Mouse (Mus musculus) heart, postnatal 10 days (tissue): ENCODE data around the gene Nav2. TPM values are rescaled to one million over a fixed set of nuclear protein-coding genes. Genes with fewer than 3 reads are reported as not detected.

Experiments
- DNase-seq, 2 experiments: peaks; one replicate each; pipeline ENCODE4 v3.0.0; 2021
- intact Hi-C: fragments of 180-260 bp; cut with DNase I; formaldehyde crosslinking; loops from one replicate; pipeline ENCODE4 v1.15.1; 2025
- total RNA-seq, 2 experiments: library from RNA; stranded (reverse); gene quantifications; 2 replicates each; pipeline ENCODE4 v1.2.3; 2021

Gene Nav2
- total RNA-seq, 2 experiments from 2014 or later, result 79.7 to 82.1 TPM

GRCm38 (mm10) chr7:48995171-48995570, 86.7 kb downstream of the Nav2 start:
- DNase-seq, result no peak
- intact Hi-C loops, result loop anchor here (10.0 kb wide), 1 partner anchor 60 kb away; no protein-coding TSS in a partner anchor

GRCm38 (mm10) chr7:48995701-48996100, 87.2 kb downstream of the Nav2 start:
- no peak for DNase-seq
- intact Hi-C loops, result loop anchor here (10.0 kb wide), 1 partner anchor 59 kb away; no protein-coding TSS in a partner anchor

- DNase-seq, result no peak
- intact Hi-C loops, result loop anchor here (10.0 kb wide), 1 partner anchor 58 kb away; no protein-coding TSS in a partner anchor
These were observed 88.3 kb downstream of the Nav2 start for GRCm38 (mm10) chr7:48996829-48997228.

GRCm38 (mm10) chr7:48998097-48998496, 89.6 kb downstream of the Nav2 start:
- intact Hi-C loops, result loop anchor here (10.0 kb wide), 1 partner anchor 57 kb away; no protein-coding TSS in a partner anchor
- DNase-seq, result no peak

- no peak for DNase-seq
These were observed 90.1 kb downstream of the Nav2 start for GRCm38 (mm10) chr7:48998595-48998994.

GRCm38 (mm10) chr7:49000816-49001215, 92.3 kb downstream of the Nav2 start:
- no peak for DNase-seq
- intact Hi-C loops, result no loop called here

More at GRCm38 (mm10) chr7:48998595-48998994, 90.1 kb downstream of the Nav2 start:
- intact Hi-C loops, result loop anchor here (10.0 kb wide), 1 partner anchor 56 kb away; no protein-coding TSS in a partner anchor

GRCm38 (mm10) chr7:49004402-49004801, 95.9 kb downstream of the Nav2 start:
- intact Hi-C loops, result no loop called here
- no peak for DNase-seq

GRCm38 (mm10) chr7:49006886-49007285, 98.4 kb downstream of the Nav2 start:
- DNase-seq, result no peak
- intact Hi-C loops, result no loop called here

- intact Hi-C loops, result no loop called here
- no peak for DNase-seq
These were observed 102.2 kb downstream of the Nav2 start for GRCm38 (mm10) chr7:49010739-49011138.

GRCm38 (mm10) chr7:49012027-49012426, 103.5 kb downstream of the Nav2 start:
- DNase-seq, result no peak
- intact Hi-C loops, result no loop called here

GRCm38 (mm10) chr7:49014480-49014879, 106.0 kb downstream of the Nav2 start:
- intact Hi-C loops, result no loop called here
- DNase-seq, result no peak

- DNase-seq, result no peak
- intact Hi-C loops, result no loop called here
These were observed 106.8 kb downstream of the Nav2 start for GRCm38 (mm10) chr7:49015297-49015696.

- intact Hi-C loops, result no loop called here
- no peak for DNase-seq
These were observed 107.6 kb downstream of the Nav2 start for GRCm38 (mm10) chr7:49016088-49016487.

- intact Hi-C loops, result no loop called here
- no peak for DNase-seq
These were observed 109.3 kb downstream of the Nav2 start for GRCm38 (mm10) chr7:49017794-49018193.

- DNase-seq, result no peak
- intact Hi-C loops, result no loop called here
These were observed 110.0 kb downstream of the Nav2 start for GRCm38 (mm10) chr7:49018478-49018914.

- intact Hi-C loops, result no loop called here
These were observed 116.7 kb downstream of the Nav2 start for GRCm38 (mm10) chr7:49025026-49025815.

GRCm38 (mm10) chr7:49025991-49026390, 117.5 kb downstream of the Nav2 start:
- intact Hi-C loops, result no loop called here
- DNase-seq, result no peak

More at GRCm38 (mm10) chr7:49025026-49025815, 116.7 kb downstream of the Nav2 start:
- no peak for DNase-seq

- no peak for DNase-seq
- intact Hi-C loops, result no loop called here
These were observed 118.0 kb downstream of the Nav2 start for GRCm38 (mm10) chr7:49026466-49026865.

GRCm38 (mm10) chr7:49029282-49030012, 120.9 kb downstream of the Nav2 start:
- DNase-seq, result no peak

GRCm38 (mm10) chr7:49032216-49032615, 123.7 kb downstream of the Nav2 start:
- no peak for DNase-seq
- intact Hi-C loops, result no loop called here

More at GRCm38 (mm10) chr7:49029282-49030012, 120.9 kb downstream of the Nav2 start:
- intact Hi-C loops, result no loop called here

GRCm38 (mm10) chr7:49034253-49034652, 125.7 kb downstream of the Nav2 start:
- no peak for DNase-seq
- intact Hi-C loops, result no loop called here
